Mouse (Mus musculus) MEL (cell line): ENCODE measurements around the gene Ttf2.

Experiments used
- CHD2 ChIP-seq: IDR thresholded peaks from 2 replicates; pipeline ENCODE4 v1.6.1; 2011; ENCODE audit warnings: low read length, improper control_type of control experiment
- CTCF ChIP-seq, 3 experiments: IDR thresholded peaks in 2 of 3; conservative IDR thresholded peaks in 1 of 3; 2 replicates each; pipeline ENCODE4 v1.5.1; 2011 to 2012; ENCODE audit warnings: low read length in 3 of 3, low read depth in 2 of 3, mild to moderate bottlenecking in 2 of 3, improper control_type of control experiment in 1 of 3, inconsistent platforms in 1 of 3, mixed read lengths in 1 of 3, moderate library complexity in 1 of 3; ENCODE audit not compliant: control insufficient read depth in 1 of 3, insufficient read depth in 1 of 3, poor library complexity in 1 of 3, severe bottlenecking in 1 of 3
- POLR2A ChIP-seq, 2 experiments: IDR thresholded peaks; 2 replicates each; pipeline ENCODE4 v1.6.1; 2011 to 2012; ENCODE audit warnings: low read length in 2 of 2, mild to moderate bottlenecking in 2 of 2, control low read depth in 1 of 2, improper control_type of control experiment in 1 of 2, low read depth in 1 of 2, moderate library complexity in 1 of 2; ENCODE audit not compliant: control insufficient read depth in 1 of 2, insufficient read depth in 1 of 2, poor library complexity in 1 of 2
- UBTF ChIP-seq: IDR thresholded peaks from 2 replicates; pipeline ENCODE4 v1.6.1; 2012; ENCODE audit warnings: low read depth, mild to moderate bottlenecking, inconsistent platforms, low read length, improper control_type of control experiment, moderate library complexity, borderline replicate concordance; ENCODE audit not compliant: insufficient read depth

DNA sequence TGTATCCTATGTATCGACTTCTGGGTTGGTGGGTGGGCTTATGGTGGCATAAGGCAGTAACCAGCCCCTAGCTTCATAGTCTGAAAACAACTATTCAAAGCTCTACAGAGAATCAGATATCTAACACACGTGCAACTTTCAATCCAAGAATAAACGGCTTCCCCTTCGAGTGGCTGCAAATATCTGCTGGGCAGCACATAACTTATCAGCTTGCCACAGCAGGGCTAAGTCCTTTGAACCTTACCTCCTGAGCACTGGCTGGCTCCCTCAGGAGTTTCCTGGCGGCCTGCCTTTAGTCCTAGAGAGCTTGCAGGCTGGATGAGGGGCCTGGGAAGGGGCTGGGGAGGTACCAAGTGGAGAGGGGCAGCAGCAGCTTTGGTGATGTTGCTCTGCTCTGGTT is 8.5 kb downstream of the Ttf2 start:
- TF ChIP-seq CTCF (IDR thresholded peaks at IDR 0.05 in 2 of 3, conservative IDR thresholded peaks at IDR 0.05 in 1 of 3; ENCODE audit: control insufficient read depth in 1 of 3, insufficient read depth in 1 of 3, low read depth in 2 of 3, low read length in 3 of 3, poor library complexity in 1 of 3, severe bottlenecking in 1 of 3) (no peak), CHD2 (no peak), POLR2A (IDR thresholded peaks at IDR 0.05; ENCODE audit: control insufficient read depth in 1 of 2, insufficient read depth in 1 of 2, low read depth in 1 of 2, low read length in 2 of 2, poor library complexity in 1 of 2) (no peak), UBTF (no peak)
